Mouse (Mus musculus) thymus, postnatal 36 days (tissue): ENCODE measurements around the gene Zfp654.

Experiments used
- DNase-seq, 2 experiments: peaks; one replicate each; pipeline ENCODE4 v3.0.0; 2022; ENCODE audit warnings: mixed read lengths in 2 of 2

Zfp654 gene

GRCm38 (mm10) chr16:64759245-64759626 is 92.2 kb downstream of the Zfp654 start:
- DNase-seq, result no peak

- no peak for DNase-seq
These were observed 92.7 kb downstream of the Zfp654 start for GRCm38 (mm10) chr16:64758561-64759244.

GRCm38 (mm10) chr16:64757666-64758400 is 93.6 kb downstream of the Zfp654 start:
- peak; percentile 32 to 58 for DNase-seq

- DNase-seq, result no peak
These were observed 95.1 kb downstream of the Zfp654 start for GRCm38 (mm10) chr16:64756321-64756720.

- DNase-seq, result no peak
These were observed 96.7 kb downstream of the Zfp654 start for GRCm38 (mm10) chr16:64754743-64755139.

GRCm38 (mm10) chr16:64753990-64754742 is 97.3 kb downstream of the Zfp654 start:
- DNase-seq, result no peak

GRCm38 (mm10) chr16:64748237-64748636 is 103.2 kb downstream of the Zfp654 start:
- peak; percentile 54 to 62 for DNase-seq

GRCm38 (mm10) chr16:64745089-64745488 is 106.4 kb downstream of the Zfp654 start:
- DNase-seq, result no peak

GRCm38 (mm10) chr16:64737289-64737688 is 114.2 kb downstream of the Zfp654 start:
- DNase-seq, result no peak
